Mouse (Mus musculus): ENCODE measurements around the gene Elavl1.
A peak's percentile ranks its signal among the peaks of the same experiment; 100 is the strongest.

Gene Elavl1

GRCm38 (mm10) chr8:4252934-4253841 is 72.0 kb downstream of the Elavl1 start, which contains the start of gene Snapc2:
Gene Snapc2 (plus strand): TSS chr8:4253080.
- peak; percentile 12; the same call in 1 of the 2 replicates for TF ChIP-seq GATA4 (IDR thresholded peaks at IDR 0.05; ENCODE audit: insufficient replicate concordance, low read length)

GRCm38 (mm10) chr8:4252116-4252760 is 73.0 kb downstream of the Elavl1 start:
- no peak for TF ChIP-seq GATA4 (IDR thresholded peaks at IDR 0.05; ENCODE audit: insufficient replicate concordance, low read length)

- no peak for TF ChIP-seq GATA4 (IDR thresholded peaks at IDR 0.05; ENCODE audit: insufficient replicate concordance, low read length)
Observed at GRCm38 (mm10) chr8:4250306-4250970, 74.8 kb downstream of the Elavl1 start.

GRCm38 (mm10) chr8:4249213-4249612 is 76.0 kb downstream of the Elavl1 start:
- no peak for TF ChIP-seq GATA4 (IDR thresholded peaks at IDR 0.05; ENCODE audit: insufficient replicate concordance, low read length)

- TF ChIP-seq GATA4 (IDR thresholded peaks at IDR 0.05; ENCODE audit: insufficient replicate concordance, low read length), result no peak
Observed at GRCm38 (mm10) chr8:4247951-4248540, 77.2 kb downstream of the Elavl1 start, which contains the start of gene Tgfbr3l. Gene Tgfbr3l (plus strand): TSS chr8:4248214.

GRCm38 (mm10) chr8:4247241-4247640 is 78.0 kb downstream of the Elavl1 start:
- no peak for TF ChIP-seq GATA4 (IDR thresholded peaks at IDR 0.05; ENCODE audit: insufficient replicate concordance, low read length)

- no peak for TF ChIP-seq GATA4 (IDR thresholded peaks at IDR 0.05; ENCODE audit: insufficient replicate concordance, low read length)
Observed at GRCm38 (mm10) chr8:4245737-4246136, 79.5 kb downstream of the Elavl1 start.

- TF ChIP-seq GATA4 (IDR thresholded peaks at IDR 0.05; ENCODE audit: insufficient replicate concordance, low read length), result no peak
Observed at GRCm38 (mm10) chr8:4245061-4245460, 80.2 kb downstream of the Elavl1 start.

GRCm38 (mm10) chr8:4239193-4239890 is 85.9 kb downstream of the Elavl1 start:
- TF ChIP-seq GATA4 (IDR thresholded peaks at IDR 0.05; ENCODE audit: insufficient replicate concordance, low read length), result no peak

- TF ChIP-seq GATA4 (IDR thresholded peaks at IDR 0.05; ENCODE audit: insufficient replicate concordance, low read length), result peak; percentile 19; the same call in 1 of the 2 replicates
Observed at GRCm38 (mm10) chr8:4238434-4239192, 86.6 kb downstream of the Elavl1 start, which contains the start of the genes Map2k7 and Gm49320. Gene Map2k7 (plus strand): TSS chr8:4238740. Gene Gm49320 (plus strand): TSS chr8:4238865.

- TF ChIP-seq GATA4 (IDR thresholded peaks at IDR 0.05; ENCODE audit: insufficient replicate concordance, low read length), result no peak
Observed at GRCm38 (mm10) chr8:4237814-4238433, 87.3 kb downstream of the Elavl1 start.

Data from liver, adult (tissue).